Mouse (Mus musculus) thymus, adult 2 months (tissue): ENCODE measurements around the gene Gm21972.

Experiments used
- CTCF ChIP-seq: fragments of 200-500 bp; IDR thresholded peaks from 2 replicates; pipeline ENCODE4 v1.5.1; 2012; ENCODE audit warnings: mild to moderate bottlenecking, control low read depth, low read length, moderate library complexity, borderline replicate concordance; ENCODE audit not compliant: control insufficient read depth, poor library complexity, insufficient read depth; ENCODE audit errors: extremely low read depth
- POLR2A ChIP-seq: fragments of 200-500 bp; IDR thresholded peaks from 2 replicates; pipeline ENCODE4 v1.6.1; 2012; ENCODE audit warnings: mild to moderate bottlenecking, low read length, control low read depth, moderate library complexity; ENCODE audit not compliant: control insufficient read depth, poor library complexity, insufficient read depth; ENCODE audit errors: extremely low read depth

GRCm38 (mm10) chr1:86198276-86198675 is 64.8 kb downstream of the Gm21972 start:
- TF ChIP-seq CTCF (no peak), POLR2A (no peak)
